Mouse (Mus musculus): ENCODE results near the gene Usp49.

- TF ChIP-seq CTCF (IDR thresholded peaks at IDR 0.05; ENCODE audit: extremely low read depth, insufficient read length, insufficient replicate concordance, low read depth, low read length) (no peak), POLR2A (IDR thresholded peaks at IDR 0.05; ENCODE audit: low read depth, low read length) (no peak)
Observed at GRCm38 (mm10) chr17:47730633-47731575, 100.4 kb downstream of the Usp49 start.

Data from small intestine, adult 2 months (tissue).